Mouse (Mus musculus): ENCODE results near the gene Furin.
A peak's percentile ranks its signal among the peaks of the same experiment; 100 is the strongest.
"Not testable (repeated sequence)": the region's sequence is repeated elsewhere in the genome, so short reads cannot be mapped to it uniquely, and the experiment has no call there.

The Furin gene

DNA sequence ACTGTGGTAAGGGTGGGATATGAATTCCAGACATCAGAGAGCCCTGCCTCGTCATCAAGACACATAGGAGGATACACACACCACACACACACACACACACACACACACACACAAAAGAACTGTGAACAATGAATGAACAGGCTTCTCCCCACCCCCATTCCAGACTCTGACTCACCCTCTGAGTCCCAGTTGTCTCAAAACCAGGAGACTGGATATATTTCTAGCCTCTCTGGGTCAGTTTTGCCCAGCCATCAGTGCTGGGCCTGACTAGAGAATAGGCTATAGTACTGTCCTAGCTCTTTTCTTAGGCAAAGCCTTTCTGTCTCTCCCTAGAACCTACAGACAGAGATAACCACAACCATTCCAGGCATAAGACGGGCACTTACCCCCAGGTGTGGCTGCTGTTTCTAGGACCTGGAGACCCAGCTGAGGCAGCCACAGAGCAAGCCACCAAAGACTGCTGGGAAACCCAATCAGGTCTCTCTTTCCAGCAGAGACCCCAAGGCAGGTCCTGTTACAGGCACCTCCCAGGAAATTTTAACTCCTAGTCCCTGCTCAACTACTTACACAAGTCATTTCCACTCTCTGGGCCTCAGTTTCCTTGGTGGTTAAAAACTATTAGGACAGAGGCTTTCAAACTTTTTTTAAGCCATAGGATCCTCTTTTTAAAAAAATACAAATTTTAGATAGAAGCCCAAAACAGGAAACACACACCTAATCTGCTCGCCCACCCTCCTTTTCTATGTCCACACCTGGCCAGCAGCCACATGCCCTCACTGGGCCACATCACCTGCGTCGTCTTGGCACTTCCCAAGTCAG is 4.0 kb downstream of the Furin start:
- DNase-seq (ENCODE audit: low read depth): no peak

DNA sequence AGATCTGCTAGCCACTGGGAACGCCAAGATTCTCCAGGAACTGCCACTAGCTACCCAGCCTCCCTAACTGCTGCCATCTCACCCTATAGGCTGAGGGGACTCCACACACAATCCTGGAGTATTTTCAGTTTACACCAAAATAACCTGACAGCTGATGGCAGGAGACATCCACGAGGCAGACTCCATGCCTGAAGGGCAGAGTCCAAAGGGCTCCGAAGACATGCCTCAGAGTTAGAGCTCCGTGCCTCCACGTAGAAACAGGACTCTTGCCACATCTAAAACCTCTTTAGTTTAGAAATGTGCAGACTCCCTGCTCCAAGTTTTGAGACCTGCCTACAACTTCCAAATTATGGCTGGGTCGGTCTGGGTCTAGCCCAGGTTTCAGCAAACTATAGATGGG is 4.7 kb downstream of the Furin start:
- no peak for DNase-seq (ENCODE audit: low read depth)

DNA sequence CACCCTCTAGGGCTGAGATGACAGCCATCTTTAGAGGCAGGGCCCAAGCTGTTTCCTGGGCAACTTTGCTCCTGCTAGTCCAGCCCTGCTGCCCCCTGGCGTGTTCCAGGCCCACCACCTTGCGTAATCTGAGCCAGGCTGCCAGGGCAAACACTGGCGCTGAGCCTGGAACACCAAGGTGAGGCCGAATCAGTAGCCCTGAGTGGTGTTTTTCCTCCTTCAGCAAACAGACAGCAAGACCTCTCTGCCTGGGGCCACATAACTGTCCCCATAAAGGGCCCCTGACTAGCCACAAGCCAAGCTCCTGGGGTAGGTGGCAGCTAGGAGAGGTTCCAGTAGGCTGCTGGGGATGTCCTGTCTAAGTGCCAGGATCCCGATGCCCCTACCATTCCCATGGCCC is 5.1 kb downstream of the Furin start:
- DNase-seq (ENCODE audit: low read depth): no peak

DNA sequence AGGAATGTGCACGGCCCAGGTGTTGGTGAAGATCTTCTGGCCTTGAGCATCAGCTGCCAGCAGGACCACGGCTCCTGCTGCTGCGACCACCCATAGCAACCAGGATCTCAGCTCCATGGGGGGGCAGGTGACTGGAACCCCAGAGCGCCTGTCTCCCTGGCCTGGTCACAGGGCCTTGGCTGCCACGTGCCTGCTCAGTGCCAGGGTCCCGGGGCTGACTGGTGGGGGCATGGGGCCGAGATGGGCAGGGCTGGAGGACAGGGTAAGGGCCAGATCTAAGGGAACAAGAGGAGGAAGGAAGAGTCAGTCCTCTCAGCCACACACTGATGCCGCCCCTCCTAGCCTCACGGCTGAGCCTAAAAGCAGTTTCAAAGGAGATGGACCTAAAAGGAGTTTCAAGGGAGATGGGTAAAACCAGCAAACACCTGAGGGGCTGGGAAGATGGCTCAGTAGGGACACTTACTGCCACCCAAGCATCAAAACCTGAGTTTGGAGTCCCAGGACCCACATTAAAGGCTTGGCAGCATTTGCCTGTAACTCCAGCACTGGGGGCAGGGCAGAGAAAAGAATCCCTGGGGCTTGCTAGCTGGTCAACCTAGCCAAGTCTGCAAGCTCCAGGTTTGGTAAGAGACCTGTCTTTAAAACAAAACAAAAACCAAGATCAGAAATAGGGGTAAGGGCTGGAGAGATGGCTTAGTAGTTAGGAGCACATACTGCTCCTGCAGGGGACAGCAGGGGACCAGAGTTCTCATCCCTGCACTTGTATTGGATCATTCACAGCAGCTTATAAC is 6.4 kb downstream of the Furin start:
- DNase-seq (ENCODE audit: low read depth): no peak

DNA sequence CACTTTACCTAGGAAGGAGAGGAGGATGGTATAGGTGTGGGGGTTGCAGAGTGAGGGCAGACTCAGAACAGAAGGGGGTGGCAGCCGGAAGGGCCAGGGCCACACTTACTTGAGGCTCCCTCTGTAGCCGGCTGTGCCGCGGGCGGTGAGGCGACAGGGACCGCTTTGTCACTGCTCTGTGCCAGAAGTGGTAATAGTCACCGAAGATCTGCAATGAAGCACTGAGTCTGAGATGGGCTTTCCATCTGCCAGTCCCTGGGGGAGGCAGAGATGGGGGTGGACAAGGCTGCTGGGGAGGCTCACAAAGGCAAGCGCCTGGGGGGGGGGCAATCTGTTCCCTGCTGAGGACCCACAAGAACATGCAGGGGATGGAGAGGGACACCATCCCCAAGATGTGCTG is 7.2 kb downstream of the Furin start:
- DNase-seq (ENCODE audit: low read depth): no peak

DNA sequence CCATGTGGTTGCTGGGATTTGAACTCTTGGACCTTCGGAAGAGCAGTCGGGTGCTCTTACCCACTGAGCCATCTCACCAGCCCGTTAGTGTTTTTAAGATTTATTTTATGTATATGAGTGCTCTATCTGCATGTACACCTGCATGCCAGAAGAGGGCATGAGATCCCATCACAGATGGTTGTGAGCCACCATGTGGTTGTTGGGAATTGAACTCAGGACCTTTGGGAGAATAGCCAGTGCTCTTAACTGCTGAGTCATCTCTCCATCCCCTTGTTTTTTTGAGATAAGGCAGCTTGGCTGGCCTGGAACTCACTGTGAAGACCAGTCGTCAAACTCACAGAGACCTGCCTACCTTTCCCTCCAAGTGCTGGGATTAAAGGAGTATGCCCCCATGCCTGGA is 8.8 kb downstream of the Furin start:
- DNase-seq (ENCODE audit: low read depth): not testable (repeated sequence)

DNA sequence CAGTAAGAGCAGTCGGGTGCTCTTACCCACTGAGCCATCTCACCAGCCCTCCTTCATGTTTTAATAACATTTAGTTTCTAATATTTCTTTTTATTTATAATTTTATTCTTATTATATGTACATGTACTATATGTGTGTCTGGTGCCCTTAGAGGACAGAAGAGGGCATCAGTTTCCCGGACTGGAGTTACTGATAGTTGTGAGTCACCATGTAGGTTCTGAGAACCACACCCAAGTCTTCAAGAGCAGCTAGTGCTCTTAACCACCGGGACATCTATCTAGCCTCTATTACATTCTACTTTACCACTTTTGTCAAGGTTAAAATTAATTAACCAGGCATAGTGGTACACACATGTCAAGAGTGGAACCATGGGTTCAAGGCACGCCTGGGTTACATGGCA is 10.6 kb downstream of the Furin start:
- DNase-seq (ENCODE audit: low read depth): no peak

DNA sequence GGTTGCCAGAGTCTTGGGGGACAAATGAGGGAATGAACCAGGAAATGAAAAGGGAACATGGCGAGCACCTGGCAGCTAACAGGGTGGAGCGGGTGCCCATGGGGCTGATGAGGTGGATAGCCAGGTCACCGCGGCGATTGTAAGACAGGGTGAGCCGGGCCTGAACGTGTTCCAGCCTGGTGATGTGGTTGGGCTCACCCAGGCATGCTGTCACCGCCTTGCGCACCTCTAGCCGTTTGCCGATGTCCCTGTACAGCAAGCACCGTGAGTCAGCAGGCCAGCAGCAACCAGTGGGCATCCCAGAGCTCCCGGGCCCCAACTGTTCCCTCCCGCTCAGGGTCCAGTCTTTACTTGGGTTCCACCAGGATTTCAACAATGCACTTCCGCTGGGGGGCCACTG is 13.1 kb downstream of the Furin start:
- no peak for DNase-seq (ENCODE audit: low read depth)

DNA sequence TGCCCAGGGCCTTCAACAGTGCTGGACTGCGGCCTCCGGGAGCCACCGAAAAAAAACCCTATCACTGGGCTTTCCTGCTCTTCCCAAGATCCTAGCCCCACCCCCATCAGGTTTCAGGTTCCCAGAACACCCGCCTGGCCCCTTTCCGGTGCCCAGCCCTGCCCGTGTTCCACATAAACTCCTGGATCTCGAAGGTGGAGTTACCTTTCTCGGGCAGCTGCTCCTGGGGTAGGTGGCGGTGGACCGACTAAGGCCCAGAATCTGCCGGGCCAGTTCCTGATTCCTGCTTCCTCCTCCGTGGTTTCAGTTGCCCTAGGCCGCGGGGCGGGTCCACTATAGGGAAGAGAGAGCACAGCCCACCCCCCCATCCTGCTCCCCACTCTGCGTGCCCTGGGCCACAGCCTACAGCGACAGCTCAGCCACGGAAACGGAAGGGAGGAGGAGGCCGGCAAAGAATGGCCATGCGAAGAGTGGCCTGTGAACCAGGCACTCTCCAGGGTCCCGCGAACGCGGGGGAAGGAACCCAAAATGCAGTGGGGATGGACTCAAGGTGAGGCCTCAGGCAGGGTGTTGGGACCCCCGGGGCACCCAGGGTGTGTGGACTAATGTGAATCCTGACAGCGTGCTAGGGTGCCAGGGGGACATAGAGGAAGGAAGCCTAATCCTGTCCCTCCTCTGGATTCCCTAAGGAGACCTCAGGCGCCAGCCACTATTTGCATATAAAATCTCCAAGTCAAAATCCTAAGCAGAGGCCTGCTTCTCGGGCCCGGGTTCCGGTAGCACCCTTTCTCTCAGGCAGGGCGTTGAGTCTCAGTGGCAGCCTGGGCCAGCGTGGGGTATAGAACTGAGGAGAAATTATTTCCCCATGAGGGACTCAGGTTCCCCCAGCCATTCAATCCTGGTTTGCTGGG is 17.3 kb downstream of the Furin start, which contains the start of gene Fes:
Gene Fes, minus strand, starts transcription at position 314 of the 911 bp plus-strand sequence.
- DNase-seq (ENCODE audit: low read depth): no peak

DNA sequence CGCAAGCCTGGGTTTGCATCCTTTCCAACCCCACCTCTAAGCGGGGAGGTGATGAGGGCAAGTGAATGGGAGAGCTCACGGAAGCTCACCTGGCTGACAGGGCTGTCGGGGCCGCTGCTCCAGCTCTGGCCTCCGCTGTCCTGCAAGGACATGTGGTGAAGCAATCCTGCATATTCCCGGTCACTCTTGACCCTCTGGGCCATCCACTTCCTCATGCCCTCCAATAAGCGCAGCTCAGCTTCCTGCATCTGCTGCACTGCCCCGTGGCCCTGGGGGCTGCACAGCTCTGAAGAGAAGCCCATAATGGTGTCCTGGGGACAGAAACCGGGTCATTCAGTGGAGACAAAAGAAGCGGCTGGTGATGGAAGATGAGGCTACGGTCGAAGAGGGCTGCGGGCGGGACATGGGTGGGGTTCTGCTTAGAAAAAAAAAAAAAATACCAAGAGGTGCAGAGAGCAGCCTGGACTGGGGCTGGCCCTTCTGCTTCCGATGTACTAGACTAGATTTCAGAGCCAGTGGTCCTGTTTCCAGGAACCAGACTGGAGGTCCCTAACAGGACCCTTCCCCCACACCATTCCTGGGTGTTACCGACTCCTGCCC is 18.1 kb downstream of the Furin start:
- no peak for DNase-seq (ENCODE audit: low read depth)

DNA sequence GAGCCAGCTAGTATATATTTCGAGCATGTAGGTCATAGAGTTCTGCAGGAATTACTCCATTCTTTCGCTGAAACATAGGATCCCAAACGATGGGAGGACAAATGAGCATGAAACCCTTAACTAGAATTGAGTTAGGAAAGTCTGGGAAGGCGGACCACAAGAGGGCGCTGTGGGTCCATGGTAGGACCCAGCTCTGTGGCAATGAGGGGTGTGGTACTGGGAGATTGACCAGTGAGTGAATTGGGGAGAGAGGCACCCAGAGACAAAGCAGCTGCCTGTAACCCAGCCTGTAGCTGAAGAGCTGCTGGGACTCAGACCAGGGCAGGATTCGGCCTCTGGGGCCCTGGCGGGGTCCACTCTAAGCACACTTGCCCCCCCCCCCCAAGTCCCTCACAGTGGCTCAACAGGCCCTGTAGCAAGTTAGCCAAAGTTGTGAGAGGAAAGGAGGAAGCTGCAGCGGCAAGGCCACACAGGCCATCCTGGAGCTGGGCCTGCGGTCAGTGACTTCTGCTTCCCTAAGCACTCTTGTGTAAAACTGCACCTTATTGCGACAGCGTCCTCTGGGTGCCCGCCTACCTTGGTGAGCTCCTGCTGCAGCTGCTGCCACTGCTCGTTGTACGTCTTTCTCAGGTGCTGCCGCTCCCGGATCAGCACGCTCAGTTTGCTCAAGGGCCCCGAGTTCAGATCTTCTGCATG is 18.9 kb downstream of the Furin start:
- DNase-seq (ENCODE audit: low read depth): peak; percentile 75

DNA sequence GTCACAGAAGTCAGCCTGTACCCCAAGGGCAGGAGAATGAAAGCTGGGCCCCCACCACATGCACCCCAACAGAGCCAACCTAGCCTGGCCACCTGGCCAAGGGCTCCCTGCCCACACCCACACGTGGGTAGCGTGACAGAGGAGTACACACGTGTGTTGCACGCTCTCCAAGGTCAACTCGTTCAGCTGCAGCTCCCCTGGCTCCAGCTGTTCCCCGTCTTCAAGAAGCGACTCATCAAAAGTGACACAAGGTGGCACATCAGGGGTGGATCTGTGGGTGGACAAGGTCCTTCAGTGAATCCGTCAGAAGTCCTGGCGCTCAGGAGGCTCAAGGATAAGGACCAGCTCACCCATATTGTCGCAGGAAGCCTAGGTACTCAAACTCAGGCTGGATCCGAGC is 22.3 kb downstream of the Furin start:
- DNase-seq (ENCODE audit: low read depth): no peak

DNA sequence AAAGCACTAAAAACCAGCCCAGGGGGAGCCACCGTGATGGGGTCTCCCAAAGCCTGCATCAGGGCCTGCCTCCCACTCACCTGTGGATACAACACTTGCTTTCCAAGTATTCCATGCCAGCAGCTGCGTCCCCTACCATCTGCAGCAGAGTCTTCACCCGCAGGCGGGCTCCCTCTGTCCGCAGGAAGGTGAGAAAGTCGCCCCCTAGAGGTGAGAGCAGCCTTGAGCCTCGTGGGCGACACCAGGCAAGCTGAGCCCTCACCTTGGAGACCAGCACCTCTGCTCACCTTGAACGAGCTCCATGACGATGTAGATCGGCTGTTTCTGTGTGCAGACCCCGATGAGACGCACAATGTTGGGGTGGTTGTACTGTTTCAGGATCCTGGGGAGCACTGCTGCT is 25.7 kb downstream of the Furin start:
- no peak for DNase-seq (ENCODE audit: low read depth)

DNA sequence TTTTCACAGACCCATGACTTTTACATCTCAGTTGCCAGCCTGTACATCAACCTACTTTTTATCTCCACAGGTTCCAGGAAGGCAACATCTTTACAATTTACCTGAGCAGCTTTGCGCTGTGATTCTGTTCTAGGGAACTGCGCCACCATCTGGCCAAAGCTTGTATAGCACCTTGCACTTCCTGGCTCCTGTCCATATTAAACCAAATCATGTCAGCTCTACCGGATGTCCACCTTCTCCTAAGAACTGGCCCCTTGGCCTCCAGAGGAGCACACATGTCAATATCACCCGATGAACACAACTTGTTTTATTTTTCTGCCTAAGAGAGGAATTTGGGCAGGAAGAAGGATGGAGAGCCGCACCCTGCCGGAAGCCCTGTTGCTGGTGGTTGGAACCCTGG is 27.8 kb downstream of the Furin start:
- DNase-seq (ENCODE audit: low read depth): peak; percentile 44

DNA sequence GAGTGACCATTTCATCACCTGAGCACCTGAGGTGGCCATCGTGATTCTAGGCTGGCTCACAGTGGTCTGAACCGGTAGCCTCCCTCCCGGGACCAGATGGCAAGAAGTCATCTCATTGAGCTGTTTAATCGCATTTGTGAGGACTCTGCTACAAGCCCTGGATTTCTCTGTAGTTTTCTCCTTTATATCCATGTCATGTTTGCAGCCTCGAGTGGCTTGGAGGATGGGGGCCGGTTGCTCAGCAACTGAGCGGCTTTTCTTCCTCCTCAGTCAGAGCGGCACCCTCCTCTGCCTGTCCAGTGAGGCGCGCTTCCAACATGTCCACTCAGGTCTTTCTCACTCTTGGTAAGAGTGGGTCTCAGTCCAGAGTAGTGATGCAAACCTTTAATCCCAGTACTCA is 29.0 kb downstream of the Furin start:
- DNase-seq (ENCODE audit: low read depth): no peak

DNA sequence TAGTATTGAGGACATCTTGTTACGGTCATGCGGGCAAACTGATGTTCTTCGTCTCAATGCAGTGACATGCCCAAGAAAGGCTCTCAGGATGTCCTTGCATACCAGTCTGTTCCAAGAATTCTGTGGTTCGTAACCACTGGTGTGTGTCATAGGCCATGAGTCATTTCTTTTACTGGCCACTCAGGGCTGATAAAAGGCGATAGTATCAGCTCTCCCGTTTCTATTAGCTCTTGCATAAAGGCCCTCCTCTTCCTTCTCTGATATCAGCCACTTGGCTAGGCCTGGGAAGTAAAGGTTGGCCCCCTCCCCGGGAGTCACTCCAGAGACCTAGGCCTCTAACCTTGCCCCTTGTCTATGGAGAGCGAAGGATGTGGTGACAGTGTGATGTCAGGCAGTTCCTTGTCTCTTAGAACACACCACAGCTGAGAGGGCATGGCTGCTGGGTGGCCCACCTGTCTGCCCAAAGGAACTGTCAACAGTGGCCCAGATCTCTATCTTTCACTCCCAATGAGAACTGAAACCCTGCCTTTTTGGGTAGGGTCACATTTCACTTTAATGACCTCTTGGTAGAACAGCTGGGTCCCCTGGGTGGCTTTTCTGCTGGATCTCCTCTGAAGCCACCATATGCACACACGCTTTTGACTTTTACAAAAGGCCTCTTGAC is 29.7 kb downstream of the Furin start:
- DNase-seq (ENCODE audit: low read depth): no peak

DNA sequence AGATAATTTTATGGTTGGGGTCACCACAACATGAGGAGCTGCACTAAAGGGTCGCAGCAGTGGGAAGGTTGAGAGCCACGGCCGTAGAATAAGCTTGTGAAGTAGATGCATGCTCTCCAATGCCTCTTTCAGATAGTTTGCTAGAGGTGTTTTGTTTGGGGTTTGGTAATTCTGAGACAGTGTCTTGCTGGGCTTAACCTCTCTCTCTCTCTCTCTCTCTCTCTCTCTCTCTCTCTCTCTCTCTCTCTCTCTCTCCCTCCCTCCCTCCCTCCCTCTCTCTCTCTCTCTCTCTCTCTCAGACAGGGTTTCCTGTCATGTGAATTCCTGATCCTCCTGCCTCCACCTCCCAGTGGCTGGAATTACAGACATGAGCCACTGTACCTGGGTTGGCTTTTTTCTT is 30.5 kb downstream of the Furin start:
- no peak for DNase-seq (ENCODE audit: low read depth)

DNA sequence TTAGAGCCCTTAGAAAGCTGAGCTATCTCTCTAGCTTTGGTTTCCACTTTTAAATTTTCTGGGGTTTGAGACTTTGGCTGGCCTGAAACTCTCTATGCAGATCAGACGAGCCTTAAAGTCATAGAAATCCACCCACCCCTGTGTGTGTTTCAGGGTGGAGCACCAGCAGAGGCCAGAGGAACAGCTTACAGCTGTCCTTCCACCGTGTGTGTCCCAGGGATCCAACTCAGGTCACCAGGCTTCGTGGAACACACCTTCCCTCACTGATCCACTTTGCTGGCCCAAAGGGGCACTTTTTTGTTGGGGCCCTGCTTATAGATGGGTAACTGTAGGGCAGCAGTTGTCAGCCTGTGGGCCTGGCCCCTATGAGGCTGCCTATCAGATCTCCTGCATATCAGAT is 31.0 kb downstream of the Furin start:
- DNase-seq (ENCODE audit: low read depth): no peak

DNA sequence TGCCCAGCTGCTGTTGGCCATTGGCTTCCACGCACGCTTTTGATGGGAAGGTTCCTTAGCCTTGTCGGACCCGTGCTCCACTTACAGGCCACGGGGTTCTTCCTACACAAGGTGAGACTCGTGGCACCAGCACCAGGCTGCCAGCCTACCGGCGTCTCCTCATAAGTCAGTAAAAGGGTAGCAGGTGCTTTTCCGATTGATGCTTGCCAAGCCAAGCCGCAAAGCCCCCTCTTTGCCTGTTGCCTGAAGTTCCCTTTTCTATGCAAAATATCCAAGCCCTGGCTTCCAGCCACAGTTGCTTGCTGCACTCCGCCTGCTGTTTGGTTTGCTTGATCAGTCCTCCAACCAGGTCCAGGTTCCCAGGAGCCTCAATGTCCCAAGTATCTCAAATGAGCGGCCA is 31.4 kb downstream of the Furin start:
- DNase-seq (ENCODE audit: low read depth): no peak

DNA sequence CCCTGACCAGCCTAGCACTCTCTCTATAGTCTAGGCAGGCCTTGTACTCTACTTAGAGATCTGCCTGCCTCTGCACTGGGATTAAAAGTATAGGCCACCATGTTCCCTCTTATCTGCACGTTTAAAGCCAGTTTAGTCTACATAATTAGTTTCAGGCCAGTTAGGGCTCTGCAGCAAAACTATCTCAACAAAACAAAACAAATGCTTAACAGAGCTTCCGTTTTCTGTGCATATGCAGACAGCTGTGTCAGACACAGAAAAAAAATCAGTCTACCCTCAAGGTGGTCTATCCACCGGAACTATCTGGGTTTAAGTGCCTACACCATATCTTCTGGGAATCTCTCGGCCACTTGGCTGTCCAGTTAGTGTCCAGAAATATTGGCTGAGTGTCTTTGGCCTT is 31.9 kb downstream of the Furin start:
- DNase-seq (ENCODE audit: low read depth): no peak

DNA sequence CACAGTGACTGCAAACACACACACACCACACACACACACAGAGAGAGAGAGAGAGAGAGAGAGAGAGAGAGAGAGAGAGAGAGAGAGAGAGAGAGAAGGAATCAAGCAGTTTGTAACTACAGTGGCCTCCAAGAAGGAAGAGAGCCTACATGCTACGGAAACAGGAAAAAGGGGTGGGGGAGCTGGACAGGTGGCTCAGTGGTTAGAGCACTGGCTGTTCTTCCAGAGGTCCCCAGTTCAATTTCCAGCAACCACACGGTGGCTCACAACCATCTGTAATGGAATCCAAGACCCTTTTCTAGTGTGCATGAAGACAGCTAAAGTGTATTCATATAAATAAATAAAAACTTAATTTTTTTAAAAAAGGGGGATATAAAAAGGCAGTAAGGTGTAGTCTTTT is 32.6 kb downstream of the Furin start:
- DNase-seq (ENCODE audit: low read depth): no peak

Measured in c-Kit-positive CD71-positive TER-119-negative erythroid progenitor cells, embryonic 14.5 days (primary cell).